Mouse (Mus musculus) kidney, adult 8-10 months (tissue): Measurements from ENCODE around the gene Creb5.
A peak's percentile ranks its signal among the peaks of the same experiment; 100 is the strongest.

ENCODE experiments used
- DNase-seq, 2 experiments: peaks; one replicate each; pipeline ENCODE4 v3.0.0; 2022

Gene Creb5

GRCm38 (mm10) chr6:53493864-53494263 lies 206.8 kb downstream of the Creb5 start:
- no peak for DNase-seq

GRCm38 (mm10) chr6:53495667-53496066 lies 208.6 kb downstream of the Creb5 start:
- DNase-seq, result no peak

- DNase-seq, result peak; percentile 72 to 84
Measured at GRCm38 (mm10) chr6:53496325-53496753, 209.3 kb downstream of the Creb5 start.

GRCm38 (mm10) chr6:53497904-53498536 lies 210.9 kb downstream of the Creb5 start:
- DNase-seq, result no peak

GRCm38 (mm10) chr6:53499621-53500295 lies 212.7 kb downstream of the Creb5 start:
- peak; percentile 34 to 35 for DNase-seq

- DNase-seq, result peak in 1 of 2 experiments; percentile 60
Measured at GRCm38 (mm10) chr6:53501236-53501635, 214.2 kb downstream of the Creb5 start.

- no peak for DNase-seq
Measured at GRCm38 (mm10) chr6:53506947-53507564, 220.0 kb downstream of the Creb5 start.

- no peak for DNase-seq
Measured at GRCm38 (mm10) chr6:53508847-53509494, 221.9 kb downstream of the Creb5 start.

GRCm38 (mm10) chr6:53510005-53510404 lies 222.9 kb downstream of the Creb5 start:
- DNase-seq, result no peak

GRCm38 (mm10) chr6:53512226-53512625 lies 225.2 kb downstream of the Creb5 start:
- DNase-seq, result no peak

- DNase-seq, result no peak
Measured at GRCm38 (mm10) chr6:53513380-53513779, 226.3 kb downstream of the Creb5 start.

- no peak for DNase-seq
Measured at GRCm38 (mm10) chr6:53514862-53515261, 227.8 kb downstream of the Creb5 start.

- DNase-seq, result no peak
Measured at GRCm38 (mm10) chr6:53515611-53516010, 228.5 kb downstream of the Creb5 start.

GRCm38 (mm10) chr6:53517371-53517945 lies 230.4 kb downstream of the Creb5 start:
- no peak for DNase-seq

GRCm38 (mm10) chr6:53523743-53524497 lies 236.8 kb downstream of the Creb5 start:
- no peak for DNase-seq

- DNase-seq, result no peak
Measured at GRCm38 (mm10) chr6:53526460-53526859, 239.4 kb downstream of the Creb5 start.

GRCm38 (mm10) chr6:53530742-53531141 lies 243.7 kb downstream of the Creb5 start:
- DNase-seq, result no peak

- DNase-seq, result no peak
Measured at GRCm38 (mm10) chr6:53531461-53531860, 244.4 kb downstream of the Creb5 start.

GRCm38 (mm10) chr6:53537530-53537929 lies 250.5 kb downstream of the Creb5 start:
- DNase-seq, result no peak

- DNase-seq, result no peak
Measured at GRCm38 (mm10) chr6:53541798-53542197, 254.7 kb downstream of the Creb5 start.

- DNase-seq, result no peak
Measured at GRCm38 (mm10) chr6:53545483-53545900, 258.4 kb downstream of the Creb5 start.

- no peak for DNase-seq
Measured at GRCm38 (mm10) chr6:53545989-53546388, 258.9 kb downstream of the Creb5 start.
